Mouse (Mus musculus) thymus, adult 2 months (tissue): ENCODE data around the gene Ceacam15. TPM values are rescaled to one million over a fixed set of nuclear protein-coding genes. Genes with fewer than 3 reads are reported as not detected.

Source experiments
- DNase-seq: peaks from one replicate; pipeline ENCODE4 v3.0.0; 2021
- H3K27ac ChIP-seq: fragments of 200-500 bp; 2 replicates; pipeline ENCODE4 v1.5.1; 2012; ENCODE audit warnings: low read length, control low read depth; ENCODE audit not compliant: control insufficient read depth, insufficient read depth
- H3K27me3 ChIP-seq: fragments of 200-500 bp; 2 replicates; pipeline ENCODE4 v1.6.1; 2012; ENCODE audit warnings: mild to moderate bottlenecking, low read length, moderate library complexity, mixed read lengths; ENCODE audit not compliant: control insufficient read depth, insufficient read depth
- H3K36me3 ChIP-seq: fragments of 200-500 bp; 2 replicates; pipeline ENCODE4 v1.6.1; 2012; ENCODE audit warnings: mild to moderate bottlenecking, low read length, moderate library complexity; ENCODE audit not compliant: control insufficient read depth, insufficient read depth
- H3K4me1 ChIP-seq: fragments of 200-500 bp; replicated peaks from 2 replicates; pipeline ENCODE4 v1.6.1; 2012; ENCODE audit warnings: low read length; ENCODE audit not compliant: control insufficient read depth, insufficient read depth
- H3K4me3 ChIP-seq: fragments of 200-500 bp; 2 replicates; pipeline ENCODE4 v1.5.1; 2012; ENCODE audit warnings: mild to moderate bottlenecking, low read length, control low read depth, moderate library complexity; ENCODE audit not compliant: control insufficient read depth, insufficient read depth
- CTCF ChIP-seq: fragments of 200-500 bp; IDR thresholded peaks from 2 replicates; pipeline ENCODE4 v1.5.1; 2012; ENCODE audit warnings: mild to moderate bottlenecking, control low read depth, low read length, moderate library complexity, borderline replicate concordance; ENCODE audit not compliant: control insufficient read depth, poor library complexity, insufficient read depth; ENCODE audit errors: extremely low read depth
- POLR2A ChIP-seq: fragments of 200-500 bp; IDR thresholded peaks from 2 replicates; pipeline ENCODE4 v1.6.1; 2012; ENCODE audit warnings: mild to moderate bottlenecking, low read length, control low read depth, moderate library complexity; ENCODE audit not compliant: control insufficient read depth, poor library complexity, insufficient read depth; ENCODE audit errors: extremely low read depth
- WGBS: fragments of 180-500 bp; shearing (Covaris S2); methylation state at CpG from one replicate; pipeline ENCODE4 v1.1.7; 2018; 5-methylcytosine and 5-hydroxymethylcytosine counted together
- polyA plus RNA-seq: library from polyadenylated mRNA; depleted of rRNA; stranded (reverse); fragments of >200 nt; gene quantifications from 2 replicates; pipeline ENCODE4 v1.2.3, GENCODE M21; 2012; rRNA removed

Ceacam15 gene
- polyA plus RNA-seq, 1 experiment = 0.75 TPM

DNA sequence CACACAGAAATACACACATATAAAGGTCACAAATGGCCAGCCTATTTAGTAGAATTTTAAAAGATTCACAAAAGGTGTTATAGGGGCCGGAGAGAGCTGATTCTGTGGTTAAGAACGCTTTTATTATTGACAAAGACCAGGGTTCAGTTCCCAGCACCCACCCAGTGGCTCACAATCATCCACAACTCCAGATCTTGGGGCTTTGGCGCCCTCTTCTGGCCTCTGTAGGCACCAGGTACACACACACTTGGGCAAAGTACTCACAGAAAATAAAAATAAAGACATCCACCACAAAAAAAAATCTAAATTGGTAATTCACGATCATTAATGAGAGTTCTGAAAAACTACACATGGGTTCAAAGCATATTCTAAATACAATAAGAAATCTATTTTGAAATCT lies 43.6 kb downstream of the Ceacam15 start:
- 80% methylated on average over 4 of the region's 4 CpGs for WGBS

DNA sequence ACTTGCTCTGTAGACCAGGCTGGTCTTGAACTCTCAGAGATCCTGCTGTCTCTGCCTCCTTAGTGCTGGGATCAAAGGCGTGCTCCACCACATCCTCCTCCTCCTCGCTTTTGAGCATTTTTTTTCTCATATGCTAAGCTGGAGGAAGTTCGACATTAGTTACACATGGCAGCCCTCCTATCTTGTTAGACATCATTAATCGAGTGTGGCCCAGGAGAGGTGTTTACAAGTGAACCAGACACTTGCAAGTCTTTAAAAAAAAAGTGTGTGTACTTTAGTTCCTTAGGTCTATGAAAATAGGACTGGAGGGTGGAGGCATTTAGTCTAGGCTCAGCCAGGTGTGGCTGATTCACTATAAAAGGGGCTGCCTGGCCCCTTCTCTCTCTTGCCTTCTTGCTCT lies 44.5 kb downstream of the Ceacam15 start:
- H3K4me3 ChIP-seq = no peak overlapping the region
- DNase-seq = no peak
- WGBS = 57% methylated on average over 4 of the region's 4 CpGs
- H3K27me3 ChIP-seq = no peaks in the 10 kb centered on the region
- TF ChIP-seq CTCF = no peak
- TF ChIP-seq POLR2A = no peak
- no peak overlapping the region for H3K27ac ChIP-seq
- H3K4me1 ChIP-seq = no peaks in the 10 kb centered on the region
- H3K36me3 ChIP-seq = no peaks in the 10 kb centered on the region

More for the DNA sequence above, 43.6 kb downstream of the Ceacam15 start:
- H3K27me3 ChIP-seq = no peaks in the 10 kb centered on the region
- H3K4me3 ChIP-seq = no peak overlapping the region
- no peak overlapping the region for H3K27ac ChIP-seq
- no peaks in the 10 kb centered on the region for H3K36me3 ChIP-seq
- DNase-seq = no peak
- TF ChIP-seq CTCF = no peak
- no peaks in the 10 kb centered on the region for H3K4me1 ChIP-seq

- H3K36me3 ChIP-seq = no peaks in the 10 kb centered on the region
- no peaks in the 10 kb centered on the region for H3K27me3 ChIP-seq
- no peak overlapping the region for H3K27ac ChIP-seq
- H3K4me3 ChIP-seq = no peak overlapping the region
- DNase-seq = peak; percentile 70
- no peaks in the 10 kb centered on the region for H3K4me1 ChIP-seq
- TF ChIP-seq CTCF (no peak), POLR2A (no peak)
- 21% methylated on average over 10 of the region's 10 CpGs for WGBS
Observed at GRCm38 (mm10) chr7:16629598-16630296, 45.8 kb downstream of the Ceacam15 start.

GRCm38 (mm10) chr7:16628096-16628771 lies 47.3 kb downstream of the Ceacam15 start:
- no peak for TF ChIP-seq CTCF
- no peak for TF ChIP-seq POLR2A
- H3K36me3 ChIP-seq = no peaks in the 10 kb centered on the region
- peak; percentile 66 for DNase-seq
- H3K27ac ChIP-seq = no peak overlapping the region
- 36% methylated on average over 12 of the region's 12 CpGs for WGBS
- no peak overlapping the region for H3K4me3 ChIP-seq
- H3K4me1 ChIP-seq = no peaks in the 10 kb centered on the region
- H3K27me3 ChIP-seq = no peaks in the 10 kb centered on the region

DNA sequence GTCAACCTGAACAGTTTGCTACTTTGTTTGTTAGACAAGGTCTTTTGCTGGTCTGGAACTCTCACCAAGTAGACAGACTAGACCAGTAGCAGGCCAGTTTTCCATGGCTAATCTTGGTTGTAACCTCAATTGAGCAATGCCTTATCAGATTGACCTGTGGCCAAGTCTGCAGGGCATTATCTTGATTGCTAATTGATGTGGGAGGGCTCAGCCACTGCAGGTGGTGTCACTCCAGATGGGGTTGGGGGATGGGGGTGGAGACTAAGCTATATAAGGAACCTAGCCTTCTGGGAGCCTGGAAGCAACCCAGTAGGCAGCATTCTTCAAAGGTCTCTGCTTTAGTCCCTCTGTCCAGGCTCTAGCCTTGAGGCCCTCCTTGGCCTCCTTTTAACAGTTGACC lies 51.8 kb downstream of the Ceacam15 start:
- DNase-seq = no peak
- no peaks in the 10 kb centered on the region for H3K36me3 ChIP-seq
- peaks cover 2% of the 10 kb centered on the region for H3K4me1 ChIP-seq
- H3K27ac ChIP-seq = no peak overlapping the region
- H3K4me3 ChIP-seq = no peak overlapping the region
- TF ChIP-seq CTCF (no peak), POLR2A (no peak)
- H3K27me3 ChIP-seq = peaks cover 2% of the 10 kb centered on the region; the same call in 1 of the 2 replicates

GRCm38 (mm10) chr7:16623131-16623530 lies 52.4 kb downstream of the Ceacam15 start:
- Histone ChIP-seq H3K36me3 (no peaks in the 10 kb centered on the region), H3K27ac (no peak overlapping the region), H3K27me3 (peaks cover 3% of the 10 kb centered on the region; the same call in 1 of the 2 replicates), H3K4me3 (no peak overlapping the region), H3K4me1 (peaks cover 7% of the 10 kb centered on the region)
- TF ChIP-seq POLR2A (no peak), CTCF (no peak)
- no peak for DNase-seq
- WGBS = 66% methylated on average over 4 of the region's 4 CpGs

Other genes with a start within 250 kb of the Ceacam15 start
- 225 and 228 TPM in 2 replicates for gene Tmem160, start 222.9 kb downstream of the Ceacam15 start, polyA plus RNA-seq
- 0.17 and 0.28 TPM in 2 replicates for gene Npas1, start 198.0 kb downstream of the Ceacam15 start, polyA plus RNA-seq
- gene Arhgap35, start 60.7 kb downstream of the Ceacam15 start, polyA plus RNA-seq = 13.4 and 14.4 TPM in 2 replicates
- gene Ceacam9, start 46.2 kb upstream of the Ceacam15 start, polyA plus RNA-seq = 0.07 TPM in 1 of 2 replicates, not detected in the other
- gene Ap2s1, start 62.7 kb upstream of the Ceacam15 start, polyA plus RNA-seq = 418 and 426 TPM in 2 replicates
- gene Slc1a5, start 105.6 kb upstream of the Ceacam15 start, polyA plus RNA-seq = 254 and 310 TPM in 2 replicates
- gene Strn4, start 140.2 kb upstream of the Ceacam15 start, polyA plus RNA-seq = 307 and 318 TPM in 2 replicates
- gene Fkrp, start 141.0 kb upstream of the Ceacam15 start, polyA plus RNA-seq = 48.7 and 51.5 TPM in 2 replicates
- gene Prkd2, start 167.2 kb upstream of the Ceacam15 start, polyA plus RNA-seq = 363 and 406 TPM in 2 replicates
- gene Dact3, start 199.6 kb upstream of the Ceacam15 start, polyA plus RNA-seq = 3.8 and 4.4 TPM in 2 replicates
- gene Gng8, start 216.1 kb upstream of the Ceacam15 start, polyA plus RNA-seq = 0.62 and 1.7 TPM in 2 replicates
- gene Ptgir, start 230.8 kb upstream of the Ceacam15 start, polyA plus RNA-seq = 11.3 and 11.4 TPM in 2 replicates
- 398 and 475 TPM in 2 replicates for gene Calm3, start 248.4 kb upstream of the Ceacam15 start, polyA plus RNA-seq